Mouse (Mus musculus): Measurements from ENCODE around the gene Mroh3.

Mroh3 gene

DNA sequence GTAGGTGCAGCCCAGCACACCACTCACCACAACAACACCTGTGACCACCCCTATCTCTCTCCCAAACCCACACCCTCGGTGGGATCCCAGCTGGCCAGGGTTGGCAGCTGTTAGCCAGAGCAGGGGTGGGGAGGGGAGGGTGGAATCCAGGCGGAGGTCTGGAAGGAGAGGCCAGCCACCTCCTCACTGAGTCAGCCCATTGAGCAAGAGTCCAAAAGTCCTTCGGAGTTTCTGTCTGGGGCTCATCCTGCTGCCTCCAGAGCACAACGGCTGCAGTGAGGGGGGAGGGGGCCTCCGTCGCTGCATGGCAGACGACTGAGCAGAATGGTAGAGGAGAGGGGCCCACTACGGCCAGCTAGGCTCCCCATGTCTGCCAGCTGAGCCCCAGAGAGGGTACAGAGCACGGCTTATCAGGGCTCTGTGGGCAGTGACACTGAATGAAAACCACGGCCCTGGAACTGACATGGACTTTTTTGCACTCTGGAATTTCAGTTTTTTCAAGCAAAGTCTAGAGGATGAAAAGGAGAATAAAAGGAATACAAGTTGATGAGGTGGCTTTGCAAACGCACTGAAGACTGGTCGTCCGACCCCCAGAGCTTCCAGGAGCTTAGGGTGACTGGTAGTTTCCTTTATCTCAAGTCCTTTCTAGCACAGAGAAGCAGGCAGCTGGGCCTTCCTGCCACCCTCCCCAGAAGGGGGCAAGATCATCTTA lies 15.9 kb upstream of the Mroh3 start:
- no peak for DNase-seq

DNA sequence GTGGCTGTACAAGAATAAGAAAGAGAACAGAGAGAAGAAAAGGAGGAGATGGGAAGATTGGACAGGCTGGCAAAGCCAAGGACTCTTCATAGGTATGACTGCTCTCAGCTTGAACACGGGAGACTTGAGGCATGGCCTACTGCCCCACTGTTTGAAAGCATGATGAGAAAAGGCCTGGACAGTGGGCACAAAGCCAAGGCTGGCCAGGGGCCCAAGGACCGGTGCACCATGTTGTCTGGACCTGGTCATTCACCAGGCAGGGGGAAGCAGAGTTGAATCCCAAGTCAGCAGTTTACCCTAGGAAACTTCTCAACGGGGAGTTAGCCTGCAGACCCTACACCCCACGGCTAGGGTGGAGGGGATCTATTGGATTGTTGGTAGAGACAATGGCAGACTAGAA lies 15.2 kb upstream of the Mroh3 start:
- DNase-seq = no peak

- DNase-seq = no peak
These were observed 14.0 kb upstream of the Mroh3 start for GRCm38 (mm10) chr1:136226626-136227025.

GRCm38 (mm10) chr1:136225846-136226245 lies 13.2 kb upstream of the Mroh3 start:
- no peak for DNase-seq

- no peak for DNase-seq
These were observed 11.2 kb upstream of the Mroh3 start for GRCm38 (mm10) chr1:136223758-136224342.

GRCm38 (mm10) chr1:136222386-136222785 lies 9.8 kb upstream of the Mroh3 start:
- DNase-seq = no peak

- peak; percentile 58 for DNase-seq
These were observed 7.6 kb upstream of the Mroh3 start for GRCm38 (mm10) chr1:136220037-136220871.

DNA sequence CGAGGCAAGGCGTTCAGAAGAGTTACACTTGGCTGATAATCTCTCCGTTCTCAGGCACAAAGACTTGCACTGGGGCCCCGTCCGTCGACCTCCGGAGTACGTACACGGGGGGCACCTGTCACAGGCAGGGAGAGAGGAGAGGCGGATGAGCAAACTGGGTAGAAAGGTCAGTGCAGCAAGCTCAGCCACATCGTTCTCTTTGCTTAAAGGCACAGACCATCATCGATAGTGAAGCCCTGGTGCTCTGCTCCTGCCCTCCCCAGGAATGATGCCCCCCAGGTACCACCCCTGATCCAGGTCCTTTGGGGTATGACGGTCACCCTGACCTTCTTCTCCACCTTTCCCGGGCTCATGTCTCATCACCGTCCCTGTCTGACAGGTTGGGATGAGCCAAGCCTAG lies 1.7 kb upstream of the Mroh3 start:
- no peak for DNase-seq

GRCm38 (mm10) chr1:136190033-136190432 lies 22.6 kb downstream of the Mroh3 start:
- no peak for DNase-seq

DNA sequence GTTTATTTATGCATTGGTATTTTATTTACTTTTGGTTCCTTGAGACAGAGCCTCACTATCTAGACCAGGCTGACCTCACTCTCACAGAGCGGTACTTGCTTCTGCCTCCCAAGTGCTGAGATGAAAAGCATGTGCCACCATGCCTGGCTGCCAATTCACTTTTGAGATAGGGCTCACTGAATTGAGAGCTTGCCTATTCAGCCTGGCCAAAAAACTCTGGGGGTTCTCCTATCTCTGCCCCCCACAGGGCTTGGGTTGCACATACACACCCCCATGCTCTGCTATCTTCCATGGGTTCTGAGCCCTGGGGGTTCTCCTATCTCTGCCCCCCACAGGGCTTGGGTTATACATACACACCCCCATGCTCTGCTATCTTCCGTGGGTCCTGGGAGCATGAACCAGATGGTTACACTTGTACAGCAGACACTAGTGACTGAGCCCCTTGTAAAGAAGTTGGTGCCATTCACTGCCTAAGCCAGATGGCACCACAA lies 33.1 kb downstream of the Mroh3 start:
- peak; percentile 13 for DNase-seq

- DNase-seq = peak; percentile 87
These were observed 33.9 kb downstream of the Mroh3 start for GRCm38 (mm10) chr1:136178741-136179140.

DNA sequence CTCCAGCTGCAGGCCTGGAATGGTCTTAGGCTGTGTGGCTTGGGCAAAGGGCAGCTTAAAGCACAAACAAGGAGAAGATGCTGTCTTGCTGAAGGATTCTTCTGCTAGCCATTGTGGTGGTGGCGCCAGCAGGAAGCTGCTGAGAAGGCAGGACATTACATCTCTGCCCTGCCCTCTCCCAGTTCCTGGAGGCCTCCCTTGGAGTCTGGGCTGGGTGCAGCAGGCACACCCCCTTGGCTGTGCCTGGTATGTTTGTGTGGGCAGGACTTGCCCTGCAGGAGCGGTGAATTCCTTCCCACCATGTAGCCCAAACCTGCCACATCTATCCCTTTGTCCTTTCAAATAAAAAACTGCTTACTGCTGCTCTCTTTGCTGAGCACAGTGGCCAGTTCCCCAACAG lies 35.5 kb downstream of the Mroh3 start:
- peak; percentile 70 for DNase-seq

- DNase-seq = peak; percentile 71
These were observed 37.4 kb downstream of the Mroh3 start for GRCm38 (mm10) chr1:136175183-136175582.

DNA sequence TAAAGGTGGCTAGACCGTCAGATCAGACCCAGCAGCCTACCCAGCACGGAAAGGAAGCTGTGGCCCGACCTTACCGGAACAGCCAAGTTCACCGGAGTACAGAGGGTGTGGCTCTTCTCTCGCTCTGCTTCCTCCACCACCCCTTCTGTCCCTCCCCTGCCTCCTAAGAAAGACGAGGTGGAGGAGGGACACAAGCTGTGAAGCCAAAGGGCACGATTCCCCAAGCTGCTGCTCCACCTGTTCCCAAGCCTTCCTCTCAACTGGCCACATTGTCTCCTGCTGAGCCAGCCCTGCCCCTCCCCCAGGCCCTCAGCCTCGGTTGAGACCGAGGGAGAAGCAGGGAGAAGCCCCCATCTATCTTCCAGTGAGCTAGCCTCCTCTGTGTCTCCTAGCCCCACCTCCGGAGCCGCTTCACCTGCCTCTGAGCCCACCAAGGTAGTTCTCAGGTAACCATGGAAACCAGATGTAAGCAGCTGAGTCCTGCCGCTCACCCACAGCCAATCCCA lies 38.5 kb downstream of the Mroh3 start:
- DNase-seq = peak; percentile 52

DNA sequence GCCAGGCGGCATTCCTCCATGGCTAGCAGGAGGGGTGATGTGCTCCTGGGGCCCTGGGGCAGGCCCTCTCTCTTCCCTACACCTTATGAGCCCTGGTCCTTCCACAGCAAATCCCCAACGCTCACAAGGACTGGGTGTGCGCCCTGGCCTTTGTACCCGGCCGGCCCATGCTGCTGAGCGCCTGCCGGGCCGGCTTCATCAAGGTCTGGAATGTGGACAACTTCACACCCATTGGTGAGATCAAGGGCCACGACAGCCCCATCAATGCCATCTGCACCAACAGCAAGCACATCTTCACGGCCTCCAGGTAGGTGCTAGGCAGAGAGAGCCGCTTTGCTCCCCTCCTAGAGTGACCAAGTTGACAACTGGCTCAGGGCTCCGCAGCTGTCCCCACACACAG lies 39.9 kb downstream of the Mroh3 start:
- no peak for DNase-seq

- peak; percentile 87 for DNase-seq
These were observed 42.5 kb downstream of the Mroh3 start for GRCm38 (mm10) chr1:136170109-136170508.

- no peak for DNase-seq
These were observed 45.0 kb downstream of the Mroh3 start for GRCm38 (mm10) chr1:136167657-136168056.

- DNase-seq = no peak
These were observed 47.2 kb downstream of the Mroh3 start for GRCm38 (mm10) chr1:136165436-136165835.

DNA sequence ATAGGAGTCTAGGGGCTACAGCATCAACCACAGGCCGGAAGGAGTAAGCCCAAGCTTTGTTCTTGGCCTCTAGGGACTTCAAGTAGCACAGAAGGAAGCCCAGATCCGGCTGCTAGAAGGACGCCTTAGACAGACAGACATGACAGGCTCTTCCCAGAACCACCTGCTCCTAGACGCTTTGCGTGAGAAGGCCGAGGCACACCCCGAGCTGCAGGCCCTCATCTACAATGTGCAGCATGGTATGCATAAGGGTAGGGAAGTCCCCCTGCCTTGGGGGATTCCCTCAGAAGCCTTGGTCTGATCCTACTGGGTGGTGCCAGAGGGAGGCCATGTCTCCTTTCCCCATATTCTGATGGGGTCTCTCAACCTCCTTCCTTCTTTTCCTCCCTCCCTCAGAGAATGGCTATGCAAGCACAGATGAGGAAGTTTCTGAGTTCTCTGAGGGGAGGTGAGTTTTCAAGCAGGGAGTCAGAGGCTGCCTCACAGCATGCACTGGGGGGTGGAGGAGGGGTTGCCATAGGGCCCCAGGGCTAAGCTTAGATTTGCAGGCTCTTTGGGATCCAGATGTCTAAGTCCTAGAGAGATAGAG lies 51.2 kb downstream of the Mroh3 start:
- no peak for DNase-seq

DNA sequence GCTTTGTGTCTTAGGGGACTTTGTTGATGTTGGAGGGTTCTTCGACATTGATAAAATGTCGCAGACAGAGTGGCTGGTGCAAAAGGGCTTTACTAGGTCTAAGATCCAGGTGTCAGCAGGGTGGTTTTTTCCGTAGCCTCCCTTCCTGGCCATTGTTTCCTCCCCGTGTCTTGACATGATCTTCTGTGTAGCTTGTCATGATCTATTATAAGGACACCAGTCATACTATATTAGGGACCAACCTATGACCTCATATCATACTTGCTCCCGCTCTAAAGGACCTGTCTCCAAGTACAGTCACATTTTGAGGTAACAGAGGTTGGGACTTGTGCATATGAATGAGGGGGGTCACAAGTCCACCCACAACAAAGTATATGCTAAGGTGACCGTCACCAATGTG lies 51.7 kb downstream of the Mroh3 start:
- DNase-seq = no peak

- DNase-seq = no peak
These were observed 52.3 kb downstream of the Mroh3 start for GRCm38 (mm10) chr1:136160297-136160696.

DNA sequence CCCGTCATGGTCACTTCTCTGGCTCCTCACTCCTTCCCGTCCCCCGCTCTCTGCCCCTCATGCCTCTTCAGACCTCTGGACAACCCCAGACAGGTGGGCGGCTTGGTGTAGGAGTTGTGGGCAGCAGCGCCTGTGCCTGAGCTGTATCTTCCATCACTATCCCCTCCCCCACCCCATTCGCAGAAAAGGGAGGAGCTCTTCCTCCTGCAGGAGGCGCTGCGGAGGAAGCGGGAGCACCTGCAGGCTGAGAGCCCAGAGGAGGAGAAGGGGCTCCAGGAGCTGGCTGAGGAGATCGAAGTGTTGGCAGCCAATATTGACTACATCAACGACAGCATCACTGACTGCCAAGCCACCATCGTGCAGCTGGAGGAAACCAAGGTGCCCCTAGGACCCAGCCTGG lies 52.8 kb downstream of the Mroh3 start:
- no peak for DNase-seq

GRCm38 (mm10) chr1:136156951-136157350 lies 55.7 kb downstream of the Mroh3 start:
- DNase-seq = no peak

Data from lung, postnatal 36 days (tissue).